Mouse (Mus musculus) megakaryocyte-erythroid progenitor cell, adult 5 weeks (primary cell): ENCODE data around the gene Pou2f1. TPM values are rescaled to one million over a fixed set of nuclear protein-coding genes. Genes with fewer than 3 reads are reported as not detected.

Source experiments
- polyA plus RNA-seq: library from polyadenylated mRNA; stranded (reverse); fragments of >175 nt; gene quantifications from 2 replicates; pipeline ENCODE4 v1.2.3, GENCODE M21; 2012

Gene Pou2f1
- 6.6 and 7.8 TPM in 2 replicates for polyA plus RNA-seq

DNA sequence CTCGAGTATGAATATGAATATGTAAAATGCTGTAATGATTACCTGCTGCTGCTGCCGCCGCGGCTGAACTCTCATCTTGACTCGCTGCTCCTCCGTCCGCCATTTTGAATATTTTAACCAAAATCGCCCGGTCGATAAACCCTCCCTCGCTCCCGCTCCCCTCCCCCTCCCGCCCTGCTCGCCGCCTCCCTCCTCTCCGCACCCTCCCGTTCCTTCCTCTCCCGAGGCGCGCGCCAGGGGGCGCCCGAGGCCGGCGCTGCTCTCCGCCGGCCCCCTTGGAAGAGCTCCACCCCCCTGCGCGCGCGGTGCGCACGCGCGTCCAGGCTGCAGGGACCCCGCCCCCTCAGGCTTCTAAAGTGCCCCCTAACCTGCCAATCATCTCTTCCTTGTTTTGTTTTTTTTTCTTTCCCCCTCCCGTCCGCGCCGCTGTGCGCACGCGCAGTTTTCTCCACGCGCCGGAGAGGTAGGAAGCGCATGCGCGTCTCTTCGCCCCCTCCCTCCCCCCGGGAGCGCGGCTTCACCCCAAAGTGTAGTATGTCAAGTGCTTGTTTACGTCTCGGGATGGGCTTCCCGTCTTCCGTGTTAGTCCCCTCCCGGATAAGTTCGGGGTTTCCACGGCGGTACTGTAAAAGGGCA, at the start of gene Pou2f1:
Pou2f1 (minus strand) TSS at position 159 of the 636 bp plus-strand sequence.

Other genes with a start within 250 kb of the Pou2f1 start
- gene Creg1, start 238.9 kb downstream of the Pou2f1 start, polyA plus RNA-seq = 122 and 140 TPM in 2 replicates
- 2.1 and 2.4 TPM in 2 replicates for gene Cd247, start 214.0 kb downstream of the Pou2f1 start, polyA plus RNA-seq
- gene Dusp27, start 125.2 kb upstream of the Pou2f1 start, polyA plus RNA-seq = not detected in 2 replicates
- not detected in 2 replicates for gene Gpa33, start 127.6 kb upstream of the Pou2f1 start, polyA plus RNA-seq
- gene Mael, start 236.1 kb upstream of the Pou2f1 start, polyA plus RNA-seq = not detected in 2 replicates